Mouse (Mus musculus) T-helper 2 cell (primary cell): ENCODE measurements around the gene Btg1.

Experiments
- in situ Hi-C: fragments of 300-600 bp; cut with MboI, MseI; formaldehyde crosslinking; loops from one replicate; pipeline ENCODE4 v1.15.1; 2025; ENCODE audit warnings: high pct_unique_total_duplicates

The Btg1 gene

DNA sequence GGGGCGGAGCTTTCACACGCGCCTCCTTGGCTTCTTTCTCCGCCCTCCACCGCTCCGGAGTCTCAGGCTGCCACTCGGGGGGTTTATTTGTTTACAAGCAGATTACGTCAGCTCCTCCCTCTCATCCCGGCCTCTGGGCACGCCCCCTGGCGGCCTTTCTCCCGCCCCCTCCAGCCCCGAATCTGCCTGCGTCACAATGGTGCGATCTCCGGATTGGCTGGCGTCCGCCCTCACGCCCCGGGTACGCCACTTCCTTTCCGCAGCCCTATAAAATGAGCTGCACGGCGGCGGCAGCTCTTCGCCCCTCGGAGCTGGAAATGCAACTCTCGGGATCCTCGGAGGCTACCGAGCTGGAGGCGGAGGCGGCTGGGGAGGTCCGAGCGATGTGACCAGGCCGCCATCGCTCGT lies at the start of gene Btg1:
Gene Btg1, plus strand, starts transcription at position 298 of the 408 bp plus-strand sequence.
- in situ Hi-C loops = no loop called here

DNA sequence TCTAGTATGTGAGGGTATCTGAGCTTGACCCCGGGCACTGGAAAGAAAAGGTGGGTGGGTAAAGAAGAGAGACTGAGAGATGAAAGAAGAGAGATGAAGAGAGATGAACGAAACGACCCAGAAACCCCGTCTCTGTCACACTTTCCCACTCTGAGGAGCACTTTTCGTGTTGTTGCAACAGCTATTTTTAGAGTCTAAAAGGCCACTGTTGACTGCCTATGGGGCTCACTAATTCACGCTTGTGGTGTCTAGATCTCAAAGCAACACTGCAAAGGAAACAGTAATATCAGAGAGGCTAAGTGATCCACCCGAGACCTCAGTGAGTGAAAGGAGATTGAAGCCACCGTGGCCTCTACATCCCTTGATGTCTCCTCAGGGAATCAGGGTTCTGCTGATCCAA lies 47.3 kb upstream of the Btg1 start:
- in situ Hi-C loops = no loop called here

DNA sequence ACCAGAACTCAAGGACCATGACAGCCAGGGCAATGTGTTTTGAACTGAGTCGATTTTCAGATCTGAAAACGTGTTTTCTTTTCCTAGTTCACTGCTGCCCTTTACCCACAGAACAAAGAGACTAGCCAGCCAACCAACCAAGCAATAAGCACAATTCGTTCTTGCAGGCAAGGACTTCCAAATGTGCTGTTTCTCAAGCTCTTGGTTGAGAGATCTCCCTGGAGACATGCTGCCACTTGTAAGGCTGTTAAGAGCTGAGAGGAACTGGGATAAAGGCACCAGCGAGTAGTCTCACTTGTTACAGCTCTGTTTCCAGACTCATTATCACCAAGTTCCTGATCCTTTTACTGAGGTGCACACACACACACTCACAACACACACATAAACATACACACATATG lies 45.6 kb upstream of the Btg1 start:
- in situ Hi-C loops = no loop called here

DNA sequence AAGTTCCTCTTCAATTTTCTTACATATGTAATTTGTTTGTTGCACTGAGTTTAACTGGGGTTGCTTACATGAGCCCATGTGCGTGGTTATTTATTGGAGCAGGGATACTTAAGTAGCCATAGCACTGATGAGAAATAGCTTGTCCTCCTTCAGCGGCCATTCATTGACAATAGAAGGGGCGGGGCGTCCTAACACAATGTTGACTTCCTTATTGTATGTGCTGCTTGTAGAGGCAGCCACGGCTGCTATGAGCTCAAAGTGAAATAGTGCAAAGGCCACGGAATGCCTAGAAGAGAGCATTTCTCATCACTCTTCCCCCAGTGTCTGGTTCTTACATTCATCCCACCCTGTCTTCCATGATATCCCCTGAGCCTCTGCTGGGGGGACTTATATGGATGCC lies 42.0 kb upstream of the Btg1 start:
- in situ Hi-C loops = no loop called here

DNA sequence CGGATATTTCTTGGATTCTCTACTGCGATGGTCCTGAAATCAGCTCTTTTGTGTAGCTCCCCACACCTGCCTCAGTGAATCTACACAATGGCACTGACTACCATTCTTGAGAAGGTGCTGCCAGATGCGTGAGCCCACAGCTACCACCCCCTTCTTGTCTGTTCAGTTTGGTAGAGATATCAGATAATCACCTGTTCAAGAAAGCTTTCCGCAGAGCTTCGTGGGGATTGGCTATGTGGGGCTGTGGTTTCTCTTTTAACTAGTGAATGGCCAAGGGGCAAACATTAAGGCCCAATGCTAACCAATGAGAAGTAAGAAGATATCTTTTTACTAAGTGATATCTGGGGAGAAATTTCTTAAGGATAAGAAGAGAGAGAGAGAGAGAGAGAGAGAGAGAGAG lies 41.5 kb upstream of the Btg1 start:
- in situ Hi-C loops = no loop called here

DNA sequence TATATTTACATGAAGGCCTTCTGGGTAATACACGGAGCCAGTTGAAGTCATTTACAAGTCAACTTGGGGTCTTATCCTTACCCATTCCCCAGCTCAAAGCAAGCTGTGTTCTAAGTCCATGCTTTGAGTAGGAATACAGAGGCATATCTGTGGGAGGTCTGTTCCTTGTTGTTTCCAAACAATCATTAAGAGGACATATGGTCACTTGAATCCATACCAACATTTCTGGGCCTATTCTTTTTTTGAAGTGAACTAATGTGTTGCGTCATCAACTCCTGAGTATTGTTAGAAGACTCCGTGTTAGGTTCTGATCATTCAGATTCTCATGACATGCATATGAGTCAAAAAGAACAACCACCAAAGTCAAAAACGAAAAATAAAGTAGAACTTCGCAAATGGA lies 37.9 kb upstream of the Btg1 start:
- in situ Hi-C loops = no loop called here

DNA sequence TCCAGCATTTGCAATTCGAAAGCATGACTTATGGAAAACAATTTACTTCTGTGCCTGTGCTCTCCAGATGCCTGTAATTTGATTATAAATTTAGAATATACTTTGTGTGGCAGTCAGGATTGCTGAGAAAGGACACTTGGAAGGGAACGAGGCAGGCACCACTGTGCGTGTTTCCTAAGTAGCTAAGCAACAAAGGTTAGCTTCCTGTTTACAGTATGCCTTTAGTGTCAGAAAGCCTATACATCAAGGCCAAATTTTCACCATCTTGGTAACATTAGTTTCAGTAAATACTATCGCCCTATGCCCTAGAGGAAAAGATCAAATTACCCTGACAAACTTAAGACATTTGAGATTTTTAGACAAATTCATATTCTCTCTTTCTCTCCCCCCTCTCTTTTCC lies 37.4 kb upstream of the Btg1 start:
- in situ Hi-C loops = no loop called here

DNA sequence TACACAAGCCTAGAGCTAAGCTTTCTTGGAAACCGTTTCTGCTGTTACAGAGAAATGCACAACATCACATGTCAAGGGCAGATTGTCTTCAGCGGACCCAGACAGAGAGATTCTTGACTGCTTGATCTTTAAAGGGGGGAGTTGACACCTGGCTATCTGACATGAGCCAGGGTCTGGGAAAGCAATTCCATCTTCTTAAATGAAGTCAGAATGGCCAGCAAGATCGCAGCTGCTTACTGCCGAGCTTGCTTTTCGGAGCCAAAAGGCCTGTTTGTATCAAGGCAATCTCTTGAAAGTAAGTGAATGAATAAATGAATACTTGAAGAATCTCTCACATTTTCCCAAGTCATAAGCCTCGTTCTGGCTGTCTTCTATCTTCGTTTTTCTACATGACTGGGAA lies 36.6 kb upstream of the Btg1 start:
- in situ Hi-C loops = no loop called here

DNA sequence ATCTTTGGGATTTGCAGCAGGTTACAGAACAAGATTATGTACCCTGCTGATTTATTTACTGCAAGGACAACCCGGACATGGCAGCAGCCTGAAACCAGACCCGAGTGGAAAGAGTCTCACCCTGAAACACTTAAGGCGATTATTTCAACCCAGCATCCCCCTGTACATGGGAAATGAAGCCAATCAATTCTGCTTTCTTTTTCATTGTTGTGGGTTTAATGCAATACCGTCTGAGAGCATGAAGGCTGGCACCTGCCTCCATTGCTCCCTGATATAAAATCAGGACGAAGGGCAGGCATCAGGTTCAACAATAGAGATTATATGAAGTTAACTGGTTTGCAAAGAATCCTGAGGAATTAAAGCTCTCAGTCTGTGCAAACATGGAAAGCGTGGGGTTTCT lies 35.6 kb upstream of the Btg1 start:
- in situ Hi-C loops = no loop called here

DNA sequence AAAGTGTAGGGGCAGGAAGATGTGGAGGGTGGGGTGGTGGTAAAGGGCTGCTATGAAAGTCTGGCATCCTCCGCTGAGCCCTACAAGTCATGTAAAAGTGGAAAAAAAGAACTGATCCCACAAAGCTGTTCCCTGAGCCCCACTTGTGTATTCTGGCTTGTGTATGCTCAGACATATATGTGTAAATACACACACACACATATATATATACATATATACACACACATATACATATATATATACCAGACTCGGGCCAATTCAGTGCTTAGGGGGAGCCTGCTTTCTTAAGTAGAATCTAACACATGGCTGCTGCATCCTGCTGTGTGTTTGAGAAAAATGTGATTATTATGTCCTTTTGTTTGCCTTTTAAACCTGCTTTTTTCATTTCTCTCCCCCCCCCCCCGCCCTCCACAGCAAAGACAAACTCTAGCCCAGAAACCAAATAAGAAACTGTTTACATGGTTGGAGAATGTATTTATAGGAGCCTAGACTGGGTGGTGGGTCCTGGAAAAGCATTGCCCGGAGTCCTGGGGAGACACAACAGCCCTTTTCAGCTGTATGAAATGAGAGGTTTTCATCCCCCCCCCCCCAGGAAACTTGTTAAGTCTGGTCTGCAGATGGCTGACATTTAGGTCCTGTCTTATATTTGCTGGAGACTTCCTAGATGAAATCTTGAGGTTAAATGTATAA lies 30.5 kb upstream of the Btg1 start:
- in situ Hi-C loops = no loop called here

DNA sequence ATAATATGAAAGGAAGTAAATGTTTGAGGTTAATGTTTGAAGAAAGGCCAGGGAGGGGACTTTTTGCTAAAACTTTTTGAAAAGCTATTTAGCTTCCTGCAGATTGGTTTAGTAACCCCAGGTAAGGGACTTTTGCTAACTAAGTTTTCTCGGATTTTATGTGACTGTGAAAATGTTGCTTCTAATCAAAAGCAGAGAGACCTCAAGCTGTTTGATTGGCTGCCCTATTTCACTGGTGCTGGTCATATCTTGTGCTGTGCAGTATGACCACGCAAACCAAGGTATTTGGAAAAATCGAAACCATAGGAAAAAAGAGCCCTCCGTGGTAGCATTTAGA lies 30.0 kb upstream of the Btg1 start:
- in situ Hi-C loops = no loop called here

DNA sequence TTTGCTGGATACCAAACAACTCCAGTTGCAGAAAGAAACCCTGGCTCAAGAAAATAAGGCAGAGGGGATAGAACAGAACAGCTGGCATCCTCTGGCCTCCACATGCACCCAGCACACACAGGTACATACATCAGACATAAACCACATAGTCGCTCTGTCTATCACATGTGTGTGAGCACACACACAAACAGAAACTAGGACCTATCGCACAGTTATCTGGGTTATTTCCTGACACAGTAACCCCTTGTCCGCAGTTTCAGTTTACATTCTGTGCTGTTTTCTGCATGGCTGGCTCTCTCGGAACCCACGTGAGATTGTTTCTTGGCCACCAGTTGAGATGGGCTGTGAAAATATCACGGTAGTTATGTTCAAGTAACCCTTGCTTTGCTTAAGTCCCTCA lies 28.6 kb upstream of the Btg1 start:
- in situ Hi-C loops = no loop called here

DNA sequence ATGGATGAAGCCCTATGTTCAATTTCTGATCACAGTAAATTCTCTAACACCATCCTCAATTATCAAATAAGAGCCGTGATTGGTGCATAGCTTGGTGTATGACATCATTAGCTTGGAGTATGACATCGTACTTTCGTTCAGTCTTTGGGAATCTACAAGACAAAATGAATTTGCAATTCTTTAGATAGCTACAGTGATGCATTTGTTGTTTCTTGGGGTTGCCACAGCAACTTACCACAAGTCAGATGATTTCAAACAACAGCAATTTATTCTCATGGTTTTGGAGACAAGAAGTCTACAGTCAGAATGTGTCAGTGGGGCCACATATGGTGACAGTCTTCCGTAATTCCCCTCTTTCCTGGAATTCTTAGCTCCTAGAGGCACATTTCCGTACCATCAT lies 27.0 kb upstream of the Btg1 start:
- in situ Hi-C loops = no loop called here

DNA sequence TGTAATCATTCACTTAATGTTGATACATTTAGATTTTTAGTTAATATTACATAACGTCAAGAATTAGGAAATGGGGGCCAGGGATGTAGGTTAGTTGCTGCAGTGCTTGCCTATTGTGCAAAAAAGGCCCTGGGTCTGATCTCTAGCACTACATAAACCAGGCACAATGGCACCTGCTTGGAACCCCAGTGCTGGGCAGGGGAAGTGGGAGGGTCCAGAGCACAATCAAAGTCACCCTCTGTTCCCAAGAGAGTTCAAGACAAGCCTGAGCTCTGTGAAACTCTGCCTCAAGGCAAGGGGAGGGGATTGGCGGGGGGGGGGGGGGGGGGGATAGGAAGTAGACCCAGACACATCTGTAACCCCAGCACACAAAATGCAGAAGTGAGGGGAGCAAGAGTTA lies 24.7 kb upstream of the Btg1 start:
- in situ Hi-C loops = no loop called here

DNA sequence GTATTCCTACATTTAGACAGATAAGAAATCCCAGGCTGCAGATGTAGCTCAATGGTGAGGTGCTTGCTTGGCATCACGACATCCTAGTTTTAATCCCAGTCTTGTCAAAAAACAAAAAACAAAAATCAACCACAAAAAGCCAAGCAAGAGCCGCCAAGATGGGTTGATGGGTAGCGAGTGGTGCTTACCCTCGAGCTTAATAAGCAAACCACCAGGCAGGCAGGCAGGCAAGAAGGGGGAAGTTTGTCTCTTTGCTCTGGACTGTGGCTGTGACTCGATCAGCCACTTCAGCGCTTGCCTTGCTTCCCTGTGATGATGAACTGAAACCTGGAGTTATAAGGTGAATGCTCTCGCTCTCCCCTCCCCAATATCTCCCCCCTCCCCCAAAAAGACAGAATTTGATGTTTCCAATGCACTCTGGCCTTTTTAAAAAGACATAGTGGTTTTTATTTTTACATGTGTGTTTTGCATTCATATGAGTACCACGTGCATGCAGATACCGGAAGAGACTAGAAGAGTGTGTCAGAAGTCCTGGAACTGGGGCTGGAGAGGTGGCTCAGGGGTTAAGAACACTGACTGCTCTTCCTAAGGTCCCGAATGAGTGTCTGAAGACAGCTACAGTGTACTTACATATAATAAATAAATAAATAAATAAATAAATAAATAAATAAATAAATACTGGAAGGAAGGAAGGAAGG lies 21.2 kb upstream of the Btg1 start:
- in situ Hi-C loops = no loop called here

DNA sequence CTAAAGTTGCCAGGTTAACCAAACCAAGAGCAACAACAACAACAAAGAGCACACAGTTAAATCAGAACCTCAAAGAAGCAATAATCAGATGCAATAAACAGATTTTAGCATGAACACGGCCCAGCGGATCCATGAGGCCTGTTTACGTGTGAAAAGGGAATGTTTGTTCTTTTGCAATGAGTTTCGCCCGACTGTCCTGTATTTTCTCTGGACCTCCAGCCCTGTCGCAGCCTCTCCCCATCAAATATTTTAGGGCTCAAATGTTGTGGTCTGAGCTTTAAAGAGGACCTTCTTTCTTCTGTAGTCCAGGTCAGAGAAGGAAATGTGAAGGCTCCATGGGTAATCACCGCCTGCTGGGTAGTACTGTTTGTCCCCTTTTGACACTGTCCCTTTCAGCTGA lies 20.4 kb upstream of the Btg1 start:
- in situ Hi-C loops = no loop called here

DNA sequence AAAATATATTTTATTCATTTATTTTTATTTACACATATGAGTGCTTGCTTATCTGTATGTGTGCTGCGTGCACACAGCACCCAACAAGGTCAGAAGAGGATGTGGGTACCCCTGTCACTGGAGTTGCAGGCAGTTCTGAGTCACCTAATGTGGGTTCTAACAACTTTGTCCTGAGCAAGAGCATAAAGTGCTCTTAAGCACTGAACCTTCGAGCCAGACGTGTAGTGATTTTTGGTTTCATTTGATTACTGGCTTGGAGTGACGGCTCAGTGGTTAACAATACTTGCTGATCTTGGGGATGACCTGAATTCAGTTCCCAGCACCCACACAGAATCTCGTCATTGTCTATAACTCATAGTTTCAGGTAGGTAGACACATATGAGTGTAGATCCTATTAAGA lies 17.2 kb upstream of the Btg1 start:
- in situ Hi-C loops = loop anchor here (10.0 kb wide), 2 partner anchors 225 to 385 kb away; no protein-coding TSS in a partner anchor

DNA sequence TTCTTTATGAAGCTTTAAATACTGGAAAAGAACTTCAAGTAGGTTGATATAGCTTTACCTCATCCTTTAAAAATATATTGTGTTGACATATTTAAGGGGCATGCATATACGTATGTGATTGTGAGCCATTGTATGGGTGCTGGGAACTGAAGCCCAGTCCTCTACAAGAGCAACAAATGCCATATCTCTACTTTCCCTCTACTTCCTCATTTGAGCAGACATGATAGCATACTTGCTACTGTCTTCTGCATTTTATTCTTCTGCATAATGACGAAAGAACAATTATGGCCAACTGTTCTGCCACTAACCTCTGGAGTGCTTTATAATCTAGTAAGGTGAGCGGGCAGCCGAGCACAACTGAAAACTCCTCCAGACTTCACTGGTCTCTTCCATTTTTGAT lies 15.1 kb upstream of the Btg1 start:
- in situ Hi-C loops = loop anchor here (10.0 kb wide), 2 partner anchors 227 to 387 kb away; no protein-coding TSS in a partner anchor

DNA sequence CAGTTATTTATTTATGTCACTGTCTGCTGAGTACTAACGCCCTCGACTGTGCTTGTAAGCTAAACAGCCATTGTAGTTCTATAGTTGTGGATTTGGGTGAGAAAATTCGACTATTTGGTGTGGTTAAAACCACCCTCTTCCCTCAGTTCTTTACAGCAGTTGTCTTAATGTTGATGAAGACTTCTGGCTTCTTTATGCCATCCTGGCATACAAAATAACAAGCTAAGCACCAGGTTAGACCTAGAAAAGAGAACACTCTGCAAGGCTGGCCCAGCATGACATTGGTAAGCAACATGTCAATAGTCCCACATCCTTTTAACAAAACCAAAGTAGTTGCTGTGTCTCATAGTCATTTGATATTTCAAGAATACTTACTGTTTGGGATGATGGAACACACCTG lies 14.5 kb upstream of the Btg1 start:
- in situ Hi-C loops = loop anchor here (10.0 kb wide), 2 partner anchors 228 to 388 kb away; no protein-coding TSS in a partner anchor

DNA sequence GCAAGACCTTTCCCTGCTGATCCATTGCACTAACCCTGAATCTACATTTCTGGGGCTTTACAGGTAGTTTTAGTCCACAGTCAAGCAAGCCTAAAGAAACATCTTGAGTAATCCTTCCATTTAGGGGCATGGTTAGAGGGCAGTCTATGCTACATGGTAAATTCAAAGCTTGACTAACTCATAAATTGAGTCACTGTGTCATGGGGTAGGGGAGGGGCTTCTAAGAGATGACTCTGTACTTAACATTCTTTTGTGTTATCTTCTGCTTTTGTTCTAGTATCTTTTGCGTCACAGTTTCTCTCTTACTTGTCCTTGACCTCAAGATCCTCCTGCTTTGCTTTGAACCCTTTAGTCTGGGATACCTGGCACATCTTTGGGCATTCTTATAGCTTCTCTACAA lies 11.6 kb upstream of the Btg1 start:
- in situ Hi-C loops = loop anchor here (5.0 to 10.0 kb wide), 3 partner anchors 133 to 390 kb away; no protein-coding TSS in a partner anchor

DNA sequence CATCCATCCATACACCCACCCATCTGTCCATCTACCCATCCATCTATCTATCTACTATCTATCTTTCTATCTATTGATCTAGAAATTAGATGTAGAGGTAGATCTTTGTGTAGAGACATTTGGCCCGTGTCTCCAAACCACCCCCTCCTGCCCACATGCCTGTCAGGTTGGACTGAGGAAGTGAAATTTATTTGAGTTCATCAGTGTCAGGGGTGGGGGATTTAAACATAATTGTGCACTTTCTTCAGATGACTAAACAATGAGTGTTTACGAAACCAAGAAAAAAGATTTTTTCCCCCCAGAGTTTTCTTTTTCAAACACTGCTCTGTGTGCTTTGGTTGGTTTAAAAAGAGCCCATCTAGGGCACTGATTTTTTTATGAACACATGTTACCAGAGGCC lies 10.9 kb upstream of the Btg1 start:
- in situ Hi-C loops = loop anchor here (5.0 to 10.0 kb wide), 3 partner anchors 134 to 391 kb away; no protein-coding TSS in a partner anchor

DNA sequence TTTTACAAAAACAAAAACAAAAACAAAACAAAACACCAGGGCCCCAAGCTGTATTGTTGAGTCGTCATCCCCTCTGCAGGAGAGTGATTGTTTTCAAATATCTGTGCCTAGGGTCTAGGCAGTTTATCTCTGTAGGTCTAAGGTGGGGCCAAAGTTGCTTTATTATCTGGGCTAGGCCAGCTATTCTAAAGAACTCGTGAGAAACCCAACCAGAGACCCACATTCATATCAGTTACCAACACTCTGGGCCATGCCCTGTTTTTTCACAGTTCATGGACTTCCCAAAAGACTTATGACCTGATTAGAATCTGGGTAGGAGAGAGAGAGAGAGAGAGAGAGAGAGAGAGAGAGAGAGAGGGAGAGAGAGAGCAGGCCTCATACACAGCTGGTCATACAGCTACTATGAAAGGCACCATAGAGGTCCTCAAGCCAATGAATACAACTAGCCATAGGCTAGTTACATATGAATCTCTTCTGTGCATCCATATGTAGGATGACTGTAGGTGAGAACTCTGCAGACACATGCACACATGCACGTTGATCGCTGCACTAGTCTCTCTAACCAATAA lies 9.1 kb upstream of the Btg1 start:
- in situ Hi-C loops = loop anchor here (5.0 to 10.0 kb wide), 3 partner anchors 135 to 393 kb away; no protein-coding TSS in a partner anchor
